Mouse (Mus musculus) thymus, adult 2 months (tissue): ENCODE data around the gene Gm13283. TPM values are rescaled to one million over a fixed set of nuclear protein-coding genes. Genes with fewer than 3 reads are reported as not detected.
"Not testable (repeated sequence)": the region's sequence is repeated elsewhere in the genome, so short reads cannot be mapped to it uniquely, and the experiment has no call there.

Source experiments
- DNase-seq: peaks from one replicate; pipeline ENCODE4 v3.0.0; 2021
- H3K27ac ChIP-seq: fragments of 200-500 bp; 2 replicates; pipeline ENCODE4 v1.5.1; 2012; ENCODE audit warnings: low read length, control low read depth; ENCODE audit not compliant: control insufficient read depth, insufficient read depth
- H3K27me3 ChIP-seq: fragments of 200-500 bp; 2 replicates; pipeline ENCODE4 v1.6.1; 2012; ENCODE audit warnings: mild to moderate bottlenecking, low read length, moderate library complexity, mixed read lengths; ENCODE audit not compliant: control insufficient read depth, insufficient read depth
- H3K36me3 ChIP-seq: fragments of 200-500 bp; 2 replicates; pipeline ENCODE4 v1.6.1; 2012; ENCODE audit warnings: mild to moderate bottlenecking, low read length, moderate library complexity; ENCODE audit not compliant: control insufficient read depth, insufficient read depth
- H3K4me1 ChIP-seq: fragments of 200-500 bp; replicated peaks from 2 replicates; pipeline ENCODE4 v1.6.1; 2012; ENCODE audit warnings: low read length; ENCODE audit not compliant: control insufficient read depth, insufficient read depth
- H3K4me3 ChIP-seq: fragments of 200-500 bp; 2 replicates; pipeline ENCODE4 v1.5.1; 2012; ENCODE audit warnings: mild to moderate bottlenecking, low read length, control low read depth, moderate library complexity; ENCODE audit not compliant: control insufficient read depth, insufficient read depth
- CTCF ChIP-seq: fragments of 200-500 bp; IDR thresholded peaks from 2 replicates; pipeline ENCODE4 v1.5.1; 2012; ENCODE audit warnings: mild to moderate bottlenecking, control low read depth, low read length, moderate library complexity, borderline replicate concordance; ENCODE audit not compliant: control insufficient read depth, poor library complexity, insufficient read depth; ENCODE audit errors: extremely low read depth
- WGBS: fragments of 180-500 bp; shearing (Covaris S2); methylation state at CpG from one replicate; pipeline ENCODE4 v1.1.7; 2018; 5-methylcytosine and 5-hydroxymethylcytosine counted together
- polyA plus RNA-seq: library from polyadenylated mRNA; depleted of rRNA; stranded (reverse); fragments of >200 nt; gene quantifications from 2 replicates; pipeline ENCODE4 v1.2.3, GENCODE M21; 2012

The Gm13283 gene
- polyA plus RNA-seq, 1 experiment: 0.07 TPM

DNA sequence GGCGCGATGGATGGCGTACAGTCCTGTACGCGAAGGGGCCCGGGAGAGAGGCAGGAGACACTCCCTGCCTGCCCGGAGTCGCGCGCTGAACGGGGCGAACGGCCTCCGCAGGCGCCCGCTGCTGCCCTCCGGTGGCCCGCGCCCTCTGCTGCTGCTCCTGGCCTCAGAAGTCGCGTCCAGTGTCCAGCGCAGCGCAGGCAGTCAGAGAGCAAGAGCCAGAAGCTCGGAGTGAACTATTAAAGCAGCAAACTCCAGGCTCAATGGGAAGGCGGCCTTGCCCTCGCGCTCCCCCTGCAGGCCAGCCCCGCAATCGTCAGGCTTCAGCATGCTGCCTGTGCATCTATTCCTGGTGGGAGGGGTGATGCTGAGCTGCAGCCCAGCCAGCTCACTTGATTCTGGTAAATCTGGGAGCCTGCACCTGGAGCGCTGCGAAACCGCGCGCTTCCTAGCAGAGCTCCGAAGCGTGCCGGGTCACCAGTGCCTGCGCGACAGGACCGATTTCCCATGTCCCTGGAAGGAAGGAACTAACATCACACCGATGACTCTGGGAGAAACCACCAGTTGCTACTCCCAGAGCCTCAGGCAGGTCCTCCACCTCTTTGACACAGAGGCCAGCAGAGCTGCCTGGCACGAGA is 3.6 kb downstream of the Gm13283 start:
- H3K4me1 ChIP-seq, H3K27ac ChIP-seq, H3K36me3 ChIP-seq, H3K27me3 ChIP-seq: not testable (repeated sequence)
- H3K4me3 ChIP-seq: peak overlapping the region; percentile 85
- TF ChIP-seq CTCF: peak; percentile 43; the same call in 1 of the 2 replicates
- peak; percentile 19 for DNase-seq
- 1% methylated on average over 34 of the region's 42 CpGs for WGBS

DNA sequence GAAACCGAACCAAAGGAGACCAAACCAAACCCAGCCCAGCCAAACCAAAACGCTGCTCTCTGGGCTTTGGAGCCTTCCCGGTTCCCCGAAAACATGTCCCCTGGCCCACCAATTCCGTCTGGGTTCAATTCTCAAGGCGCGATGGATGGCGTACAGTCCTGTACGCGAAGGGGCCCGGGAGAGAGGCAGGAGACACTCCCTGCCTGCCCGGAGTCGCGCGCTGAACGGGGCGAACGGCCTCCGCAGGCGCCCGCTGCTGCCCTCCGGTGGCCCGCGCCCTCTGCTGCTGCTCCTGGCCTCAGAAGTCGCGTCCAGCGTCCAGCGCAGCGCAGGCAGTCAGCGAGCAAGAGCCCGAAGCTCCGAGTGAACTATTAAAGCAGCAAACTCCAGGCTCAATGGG is 13.6 kb downstream of the Gm13283 start, which contains the start of gene Gm13290:
Gene Gm13290, plus strand, starts transcription at position 301 of the 400 bp plus-strand sequence.
- H3K4me1 ChIP-seq, H3K4me3 ChIP-seq, H3K27ac ChIP-seq, H3K36me3 ChIP-seq, H3K27me3 ChIP-seq, DNase-seq: not testable (repeated sequence)
- no CpG with 5 or more reads among the region's 32 CpGs for WGBS

DNA sequence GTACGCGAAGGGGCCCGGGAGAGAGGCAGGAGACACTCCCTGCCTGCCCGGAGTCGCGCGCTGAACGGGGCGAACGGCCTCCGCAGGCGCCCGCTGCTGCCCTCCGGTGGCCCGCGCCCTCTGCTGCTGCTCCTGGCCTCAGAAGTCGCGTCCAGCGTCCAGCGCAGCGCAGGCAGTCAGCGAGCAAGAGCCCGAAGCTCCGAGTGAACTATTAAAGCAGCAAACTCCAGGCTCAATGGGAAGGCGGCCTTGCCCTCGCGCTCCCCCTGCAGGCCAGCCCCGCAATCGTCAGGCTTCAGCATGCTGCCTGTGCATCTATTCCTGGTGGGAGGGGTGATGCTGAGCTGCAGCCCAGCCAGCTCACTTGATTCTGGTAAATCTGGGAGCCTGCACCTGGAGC is 16.7 kb downstream of the Gm13283 start, which contains the start of gene Gm13289:
Gene Gm13289, plus strand, starts transcription at position 301 of the 400 bp plus-strand sequence.
- not testable (repeated sequence) for H3K4me3 ChIP-seq, H3K4me1 ChIP-seq, H3K27me3 ChIP-seq, H3K36me3 ChIP-seq, H3K27ac ChIP-seq, DNase-seq
- no CpG with 5 or more reads among the region's 29 CpGs for WGBS

DNA sequence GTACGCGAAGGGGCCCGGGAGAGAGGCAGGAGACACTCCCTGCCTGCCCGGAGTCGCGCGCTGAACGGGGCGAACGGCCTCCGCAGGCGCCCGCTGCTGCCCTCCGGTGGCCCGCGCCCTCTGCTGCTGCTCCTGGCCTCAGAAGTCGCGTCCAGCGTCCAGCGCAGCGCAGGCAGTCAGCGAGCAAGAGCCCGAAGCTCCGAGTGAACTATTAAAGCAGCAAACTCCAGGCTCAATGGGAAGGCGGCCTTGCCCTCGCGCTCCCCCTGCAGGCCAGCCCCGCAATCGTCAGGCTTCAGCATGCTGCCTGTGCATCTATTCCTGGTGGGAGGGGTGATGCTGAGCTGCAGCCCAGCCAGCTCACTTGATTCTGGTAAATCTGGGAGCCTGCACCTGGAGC is 19.6 kb downstream of the Gm13283 start, which contains the start of gene Gm13272:
Gene Gm13272, plus strand, starts transcription at position 301 of the 400 bp plus-strand sequence.
- DNase-seq, H3K36me3 ChIP-seq, H3K27me3 ChIP-seq, H3K4me1 ChIP-seq, H3K4me3 ChIP-seq, H3K27ac ChIP-seq: not testable (repeated sequence)
- no CpG with 5 or more reads among the region's 29 CpGs for WGBS

DNA sequence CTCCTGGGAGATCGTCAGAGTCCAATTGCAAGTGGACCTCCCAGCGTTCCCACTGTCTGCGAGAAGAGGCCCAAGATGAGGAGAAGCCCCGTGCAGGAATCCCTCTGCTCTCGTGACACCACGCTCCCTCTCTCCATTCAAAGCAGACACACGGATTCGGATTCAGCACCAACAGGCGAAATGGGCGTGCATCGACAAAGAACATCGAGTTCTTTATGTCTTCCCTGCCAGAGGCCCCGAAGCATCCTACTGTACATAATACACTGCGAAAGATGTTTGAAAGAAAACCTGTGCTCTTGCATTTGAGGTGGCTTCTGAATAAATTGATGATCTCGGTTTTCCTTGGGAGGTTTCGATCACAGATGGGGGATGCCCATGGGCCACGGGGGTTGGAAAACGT is 20.4 kb downstream of the Gm13283 start:
- H3K36me3 ChIP-seq, H3K27ac ChIP-seq, H3K4me3 ChIP-seq, H3K4me1 ChIP-seq, DNase-seq, H3K27me3 ChIP-seq: not testable (repeated sequence)
- 71% methylated on average over 16 of the region's 18 CpGs for WGBS

DNA sequence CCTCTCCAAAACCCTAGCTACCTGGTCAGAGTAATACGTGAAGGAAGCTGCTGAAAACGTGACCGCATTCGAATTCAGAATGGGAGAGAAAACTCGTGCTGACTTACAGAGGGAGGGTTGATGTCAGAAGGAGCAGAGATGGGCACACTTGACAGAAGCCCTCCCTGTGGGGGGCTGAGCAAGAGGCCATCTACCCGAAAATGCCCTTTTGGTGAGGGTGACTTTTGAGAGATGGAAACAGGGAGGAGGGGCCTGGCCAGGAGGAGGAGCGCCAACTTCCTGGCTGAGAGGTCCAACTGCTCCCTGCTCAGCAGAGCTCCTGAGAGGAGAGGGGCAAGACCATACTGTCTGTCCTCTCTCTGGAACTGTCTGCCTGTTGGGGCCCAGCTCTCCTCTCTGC is 21.9 kb downstream of the Gm13283 start, which contains the start of gene Ifnz:
Gene Ifnz, plus strand, starts transcription at position 301 of the 400 bp plus-strand sequence.
- H3K4me3 ChIP-seq: peak within 1 kb of the TSS; percentile 54
- H3K27me3 ChIP-seq, H3K36me3 ChIP-seq, DNase-seq, H3K27ac ChIP-seq, H3K4me1 ChIP-seq: not testable (repeated sequence)
- WGBS: 6% methylated on average over 5 of the region's 7 CpGs

DNA sequence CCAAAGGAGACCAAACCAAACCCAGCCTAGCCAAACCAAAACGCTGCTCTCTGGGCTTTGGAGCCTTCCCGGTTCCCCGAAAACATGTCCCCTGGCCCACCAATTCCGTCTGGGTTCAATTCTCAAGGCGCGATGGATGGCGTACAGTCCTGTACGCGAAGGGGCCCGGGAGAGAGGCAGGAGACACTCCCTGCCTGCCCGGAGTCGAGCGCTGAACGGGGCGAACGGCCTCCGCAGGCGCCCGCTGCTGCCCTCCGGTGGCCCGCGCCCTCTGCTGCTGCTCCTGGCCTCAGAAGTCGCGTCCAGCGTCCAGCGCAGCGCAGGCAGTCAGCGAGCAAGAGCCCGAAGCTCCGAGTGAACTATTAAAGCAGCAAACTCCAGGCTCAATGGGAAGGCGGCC is 22.4 kb downstream of the Gm13283 start:
- H3K4me3 ChIP-seq: peak overlapping the region; percentile 54
- not testable (repeated sequence) for H3K36me3 ChIP-seq, DNase-seq, H3K4me1 ChIP-seq, H3K27ac ChIP-seq, H3K27me3 ChIP-seq
- 0% methylated on average over 19 of the region's 31 CpGs for WGBS

DNA sequence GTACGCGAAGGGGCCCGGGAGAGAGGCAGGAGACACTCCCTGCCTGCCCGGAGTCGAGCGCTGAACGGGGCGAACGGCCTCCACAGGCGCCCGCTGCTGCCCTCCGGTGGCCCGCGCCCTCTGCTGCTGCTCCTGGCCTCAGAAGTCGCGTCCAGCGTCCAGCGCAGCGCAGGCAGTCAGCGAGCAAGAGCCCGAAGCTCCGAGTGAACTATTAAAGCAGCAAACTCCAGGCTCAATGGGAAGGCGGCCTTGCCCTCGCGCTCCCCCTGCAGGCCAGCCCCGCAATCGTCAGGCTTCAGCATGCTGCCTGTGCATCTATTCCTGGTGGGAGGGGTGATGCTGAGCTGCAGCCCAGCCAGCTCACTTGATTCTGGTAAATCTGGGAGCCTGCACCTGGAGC is 25.5 kb downstream of the Gm13283 start, which contains the start of gene Gm13276:
Gene Gm13276, plus strand, starts transcription at position 301 of the 400 bp plus-strand sequence.
- not testable (repeated sequence) for H3K27ac ChIP-seq, H3K4me3 ChIP-seq, H3K27me3 ChIP-seq, H3K4me1 ChIP-seq, DNase-seq, H3K36me3 ChIP-seq
- WGBS: no CpG with 5 or more reads among the region's 27 CpGs

DNA sequence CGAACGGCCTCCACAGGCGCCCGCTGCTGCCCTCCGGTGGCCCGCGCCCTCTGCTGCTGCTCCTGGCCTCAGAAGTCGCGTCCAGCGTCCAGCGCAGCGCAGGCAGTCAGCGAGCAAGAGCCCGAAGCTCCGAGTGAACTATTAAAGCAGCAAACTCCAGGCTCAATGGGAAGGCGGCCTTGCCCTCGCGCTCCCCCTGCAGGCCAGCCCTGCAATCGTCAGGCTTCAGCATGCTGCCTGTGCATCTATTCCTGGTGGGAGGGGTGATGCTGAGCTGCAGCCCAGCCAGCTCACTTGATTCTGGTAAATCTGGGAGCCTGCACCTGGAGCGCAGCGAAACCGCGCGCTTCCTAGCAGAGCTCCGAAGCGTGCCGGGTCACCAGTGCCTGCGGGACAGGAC is 28.5 kb downstream of the Gm13283 start, which contains the start of gene Gm13277:
Gene Gm13277, plus strand, starts transcription at position 231 of the 400 bp plus-strand sequence.
- not testable (repeated sequence) for H3K36me3 ChIP-seq, H3K27me3 ChIP-seq, H3K27ac ChIP-seq, H3K4me3 ChIP-seq, H3K4me1 ChIP-seq
- peak; percentile 68 for DNase-seq
- WGBS: no CpG with 5 or more reads among the region's 28 CpGs

DNA sequence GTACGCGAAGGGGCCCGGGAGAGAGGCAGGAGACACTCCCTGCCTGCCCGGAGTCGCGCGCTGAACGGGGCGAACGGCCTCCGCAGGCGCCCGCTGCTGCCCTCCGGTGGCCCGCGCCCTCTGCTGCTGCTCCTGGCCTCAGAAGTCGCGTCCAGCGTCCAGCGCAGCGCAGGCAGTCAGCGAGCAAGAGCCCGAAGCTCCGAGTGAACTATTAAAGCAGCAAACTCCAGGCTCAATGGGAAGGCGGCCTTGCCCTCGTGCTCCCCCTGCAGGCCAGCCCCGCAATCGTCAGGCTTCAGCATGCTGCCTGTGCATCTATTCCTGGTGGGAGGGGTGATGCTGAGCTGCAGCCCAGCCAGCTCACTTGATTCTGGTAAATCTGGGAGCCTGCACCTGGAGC is 31.3 kb downstream of the Gm13283 start, which contains the start of gene Gm13278:
Gene Gm13278, plus strand, starts transcription at position 301 of the 400 bp plus-strand sequence.
- not testable (repeated sequence) for DNase-seq, H3K4me1 ChIP-seq, H3K4me3 ChIP-seq, H3K27me3 ChIP-seq, H3K27ac ChIP-seq, H3K36me3 ChIP-seq
- no CpG with 5 or more reads among the region's 28 CpGs for WGBS
